Mouse (Mus musculus): ENCODE measurements around the gene Mindy3. TPM values are rescaled to one million over a fixed set of nuclear protein-coding genes. Genes with fewer than 3 reads are reported as not detected.

Mindy3 gene
- polyA plus RNA-seq, 1 experiment from 2014 or later, result 56.2 TPM

- WGBS, result 89% methylated on average over 2 of the region's 2 CpGs
- H3K36me3 ChIP-seq (replicated peaks; ENCODE audit: control insufficient read depth, insufficient read depth), result peaks cover 37% of the 10 kb centered on the region; the same call in 1 of the 2 replicates
- DNase-seq (ENCODE audit: low spot score), result no peak
Observed at GRCm38 (mm10) chr2:12348914-12349313, 70.4 kb downstream of the Mindy3 start.

GRCm38 (mm10) chr2:12331962-12332361, 87.3 kb downstream of the Mindy3 start:
- Histone ChIP-seq H3K27me3 (ENCODE audit: control insufficient read depth, insufficient read depth, low read length) (no peaks in the 10 kb centered on the region), H3K27ac (no peak overlapping the region), H3K36me3 (replicated peaks; ENCODE audit: control insufficient read depth, insufficient read depth) (no peaks in the 10 kb centered on the region), H3K4me3 (replicated peaks; ENCODE audit: low read length) (no peak overlapping the region), H3K4me1 (replicated peaks; ENCODE audit: control insufficient read depth, insufficient read depth, low read length) (peaks cover 21% of the 10 kb centered on the region), H3K4me2 (replicated peaks) (no peak overlapping the region), H3K9me3 (ENCODE audit: control insufficient read depth, low read length) (no peaks in the 10 kb centered on the region), H3K9ac (no peak overlapping the region)
- ATAC-seq (ENCODE audit: low FRiP score) (no peak), DNase-seq (ENCODE audit: low spot score) (no peak)
- 55% methylated on average over 2 of the region's 2 CpGs for WGBS

More at GRCm38 (mm10) chr2:12348914-12349313, 70.4 kb downstream of the Mindy3 start:
- Histone ChIP-seq H3K4me3 (replicated peaks; ENCODE audit: low read length) (no peak overlapping the region), H3K27me3 (ENCODE audit: control insufficient read depth, insufficient read depth, low read length) (no peaks in the 10 kb centered on the region), H3K9ac (no peak overlapping the region), H3K4me2 (replicated peaks) (no peak overlapping the region), H3K4me1 (replicated peaks; ENCODE audit: control insufficient read depth, insufficient read depth, low read length) (no peaks in the 10 kb centered on the region), H3K27ac (no peak overlapping the region), H3K9me3 (ENCODE audit: control insufficient read depth, low read length) (no peaks in the 10 kb centered on the region)
- ATAC-seq (ENCODE audit: low FRiP score), result no peak

- Histone ChIP-seq H3K4me2 (replicated peaks) (no peak overlapping the region), H3K36me3 (replicated peaks; ENCODE audit: control insufficient read depth, insufficient read depth) (no peaks in the 10 kb centered on the region), H3K9ac (no peak overlapping the region), H3K27ac (no peak overlapping the region), H3K4me1 (replicated peaks; ENCODE audit: control insufficient read depth, insufficient read depth, low read length) (peaks cover 22% of the 10 kb centered on the region), H3K9me3 (ENCODE audit: control insufficient read depth, low read length) (no peaks in the 10 kb centered on the region), H3K27me3 (ENCODE audit: control insufficient read depth, insufficient read depth, low read length) (no peaks in the 10 kb centered on the region), H3K4me3 (replicated peaks; ENCODE audit: low read length) (no peak overlapping the region)
- DNase-seq (ENCODE audit: low spot score) (no peak), ATAC-seq (ENCODE audit: low FRiP score) (no peak)
- WGBS, result 47% methylated on average over 2 of the region's 2 CpGs
Observed at GRCm38 (mm10) chr2:12329620-12330019, 89.7 kb downstream of the Mindy3 start.

GRCm38 (mm10) chr2:12329068-12329407, 90.2 kb downstream of the Mindy3 start:
- ATAC-seq (ENCODE audit: low FRiP score), result peak; percentile 9; the same call in 1 of the 2 replicates
- Histone ChIP-seq H3K27ac (peak overlapping the region; percentile 57; the same call in 1 of the 2 replicates), H3K36me3 (replicated peaks; ENCODE audit: control insufficient read depth, insufficient read depth) (no peaks in the 10 kb centered on the region), H3K9ac (no peak overlapping the region), H3K9me3 (ENCODE audit: control insufficient read depth, low read length) (no peaks in the 10 kb centered on the region), H3K4me2 (replicated peaks) (peak overlapping the region; percentile 48), H3K4me1 (replicated peaks; ENCODE audit: control insufficient read depth, insufficient read depth, low read length) (peaks cover 22% of the 10 kb centered on the region), H3K27me3 (ENCODE audit: control insufficient read depth, insufficient read depth, low read length) (no peaks in the 10 kb centered on the region), H3K4me3 (replicated peaks; ENCODE audit: low read length) (no peak overlapping the region)
- 19% methylated on average over 5 of the region's 5 CpGs for WGBS
- DNase-seq (ENCODE audit: low spot score), result no peak

- Histone ChIP-seq H3K4me2 (replicated peaks) (peak overlapping the region; percentile 48), H3K9me3 (ENCODE audit: control insufficient read depth, low read length) (no peaks in the 10 kb centered on the region), H3K36me3 (replicated peaks; ENCODE audit: control insufficient read depth, insufficient read depth) (no peaks in the 10 kb centered on the region), H3K4me3 (replicated peaks; ENCODE audit: low read length) (no peak overlapping the region), H3K9ac (no peak overlapping the region), H3K27me3 (ENCODE audit: control insufficient read depth, insufficient read depth, low read length) (no peaks in the 10 kb centered on the region), H3K4me1 (replicated peaks; ENCODE audit: control insufficient read depth, insufficient read depth, low read length) (peaks cover 22% of the 10 kb centered on the region), H3K27ac (peak overlapping the region; percentile 57)
- ATAC-seq (ENCODE audit: low FRiP score), result peak; percentile 63
- DNase-seq (ENCODE audit: low spot score), result peak; percentile 53
- WGBS, result 11% methylated on average over 8 of the region's 8 CpGs
Observed at GRCm38 (mm10) chr2:12328355-12329067, 90.8 kb downstream of the Mindy3 start.

GRCm38 (mm10) chr2:12327691-12328354, 91.4 kb downstream of the Mindy3 start:
- ATAC-seq (ENCODE audit: low FRiP score) (0 out of 2 replicates have a peak, but pooled peaks have one; percentile 22), DNase-seq (ENCODE audit: low spot score) (no peak)
- Histone ChIP-seq H3K36me3 (replicated peaks; ENCODE audit: control insufficient read depth, insufficient read depth) (no peaks in the 10 kb centered on the region), H3K4me3 (replicated peaks; ENCODE audit: low read length) (peak overlapping the region; percentile 20), H3K27me3 (ENCODE audit: control insufficient read depth, insufficient read depth, low read length) (no peaks in the 10 kb centered on the region), H3K9ac (0 out of 2 replicates have a peak overlapping the region, but pooled peaks have one; percentile 5), H3K27ac (peak overlapping the region; percentile 57; the same call in 1 of the 2 replicates), H3K4me1 (replicated peaks; ENCODE audit: control insufficient read depth, insufficient read depth, low read length) (peaks cover 22% of the 10 kb centered on the region), H3K4me2 (replicated peaks) (peak overlapping the region; percentile 48), H3K9me3 (ENCODE audit: control insufficient read depth, low read length) (no peaks in the 10 kb centered on the region)
- 29% methylated on average over 11 of the region's 11 CpGs for WGBS

- 0 out of 2 replicates have a peak overlapping the region, but pooled peaks have one; percentile 5 for H3K9ac ChIP-seq
- H3K27me3 ChIP-seq (ENCODE audit: control insufficient read depth, insufficient read depth, low read length), result no peaks in the 10 kb centered on the region
- WGBS, result 18% methylated on average over 10 of the region's 10 CpGs
- ATAC-seq (ENCODE audit: low FRiP score) (peak; percentile 59), DNase-seq (ENCODE audit: low spot score) (no peak)
- no peaks in the 10 kb centered on the region for H3K36me3 ChIP-seq (replicated peaks; ENCODE audit: control insufficient read depth, insufficient read depth)
- peak overlapping the region; percentile 20 for H3K4me3 ChIP-seq (replicated peaks; ENCODE audit: low read length)
- peak overlapping the region; percentile 48 for H3K4me2 ChIP-seq (replicated peaks)
- H3K9me3 ChIP-seq (ENCODE audit: control insufficient read depth, low read length), result no peaks in the 10 kb centered on the region
- H3K27ac ChIP-seq, result no peak overlapping the region
- peaks cover 22% of the 10 kb centered on the region for H3K4me1 ChIP-seq (replicated peaks; ENCODE audit: control insufficient read depth, insufficient read depth, low read length)
Observed at GRCm38 (mm10) chr2:12327216-12327615, 92.1 kb downstream of the Mindy3 start.

GRCm38 (mm10) chr2:12325868-12326267, 93.4 kb downstream of the Mindy3 start:
- no peak overlapping the region for H3K27ac ChIP-seq
- H3K27me3 ChIP-seq (ENCODE audit: control insufficient read depth, insufficient read depth, low read length), result no peaks in the 10 kb centered on the region
- 82% methylated on average over 2 of the region's 2 CpGs for WGBS
- no peaks in the 10 kb centered on the region for H3K9me3 ChIP-seq (ENCODE audit: control insufficient read depth, low read length)
- DNase-seq (ENCODE audit: low spot score) (no peak), ATAC-seq (ENCODE audit: low FRiP score) (no peak)
- H3K9ac ChIP-seq, result no peak overlapping the region
- no peak overlapping the region for H3K4me2 ChIP-seq (replicated peaks)
- no peak overlapping the region for H3K4me3 ChIP-seq (replicated peaks; ENCODE audit: low read length)
- no peaks in the 10 kb centered on the region for H3K36me3 ChIP-seq (replicated peaks; ENCODE audit: control insufficient read depth, insufficient read depth)
- peaks cover 22% of the 10 kb centered on the region for H3K4me1 ChIP-seq (replicated peaks; ENCODE audit: control insufficient read depth, insufficient read depth, low read length)

- Histone ChIP-seq H3K4me1 (replicated peaks; ENCODE audit: control insufficient read depth, insufficient read depth, low read length) (peaks cover 22% of the 10 kb centered on the region), H3K36me3 (replicated peaks; ENCODE audit: control insufficient read depth, insufficient read depth) (no peaks in the 10 kb centered on the region), H3K27ac (no peak overlapping the region), H3K4me2 (replicated peaks) (no peak overlapping the region), H3K9ac (no peak overlapping the region), H3K27me3 (ENCODE audit: control insufficient read depth, insufficient read depth, low read length) (no peaks in the 10 kb centered on the region), H3K4me3 (replicated peaks; ENCODE audit: low read length) (no peak overlapping the region), H3K9me3 (ENCODE audit: control insufficient read depth, low read length) (no peaks in the 10 kb centered on the region)
- DNase-seq (ENCODE audit: low spot score) (no peak), ATAC-seq (ENCODE audit: low FRiP score) (no peak)
- 80% methylated on average over 6 of the region's 6 CpGs for WGBS
Observed at GRCm38 (mm10) chr2:12325417-12325816, 93.9 kb downstream of the Mindy3 start.
